Mouse (Mus musculus) 416B (cell line): ENCODE results near the gene Cln3.

Source experiments
- DNase-seq: peaks from one replicate; pipeline ENCODE4 v3.0.0; 2011; ENCODE audit warnings: low read depth

The Cln3 gene

DNA sequence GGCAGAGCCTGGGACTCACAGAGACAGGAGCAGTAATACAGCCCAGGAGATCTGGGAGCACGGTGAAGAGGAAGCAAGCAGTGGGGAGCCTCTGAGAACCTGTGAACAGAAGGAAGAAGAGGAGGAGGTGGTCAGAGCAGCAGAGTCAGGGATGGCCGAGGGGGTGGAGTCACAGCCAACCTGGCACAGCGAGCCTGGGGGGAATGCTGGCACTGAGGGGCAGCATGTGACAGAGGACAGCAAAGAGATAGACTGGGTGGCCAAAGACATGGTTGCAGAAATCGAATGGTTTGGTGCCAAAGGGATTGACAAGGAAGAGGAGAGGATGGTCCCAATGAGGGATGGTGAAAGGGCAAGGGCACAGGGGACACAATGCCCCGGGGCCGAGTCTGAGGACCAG lies at the start of gene Cln3:
Gene Cln3, minus strand, starts transcription at position 101 of the 400 bp plus-strand sequence.
- DNase-seq, result no peak

GRCm38 (mm10) chr7:126635375-126635774 lies 49.8 kb upstream of the Cln3 start:
- peak; percentile 70 for DNase-seq

GRCm38 (mm10) chr7:126632478-126632877 lies 46.9 kb upstream of the Cln3 start:
- DNase-seq, result peak; percentile 66

GRCm38 (mm10) chr7:126630824-126631518 lies 45.4 kb upstream of the Cln3 start, which contains the start of gene Nupr1:
Nupr1 (minus strand) TSS chr7:126630861.
- no peak for DNase-seq

DNA sequence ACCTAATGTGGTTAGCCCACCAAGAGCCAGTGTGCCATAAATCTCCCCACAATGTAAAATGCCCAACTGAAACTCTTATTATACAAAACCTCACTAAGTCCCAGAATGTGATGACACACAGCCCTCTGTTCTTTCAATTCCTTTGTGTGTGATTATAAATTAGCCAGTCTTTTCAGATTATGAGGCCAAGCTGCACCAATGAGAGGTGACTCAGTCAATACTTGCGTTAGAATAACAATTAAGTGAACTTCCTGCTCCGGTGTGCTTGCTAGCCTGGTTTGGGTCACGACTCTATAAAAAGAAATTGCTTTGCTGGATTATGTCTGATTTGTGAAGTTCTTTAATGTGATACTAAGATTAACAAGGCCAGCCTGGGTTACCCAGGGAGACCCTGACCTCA lies 44.3 kb upstream of the Cln3 start:
- peak; percentile 22 for DNase-seq

DNA sequence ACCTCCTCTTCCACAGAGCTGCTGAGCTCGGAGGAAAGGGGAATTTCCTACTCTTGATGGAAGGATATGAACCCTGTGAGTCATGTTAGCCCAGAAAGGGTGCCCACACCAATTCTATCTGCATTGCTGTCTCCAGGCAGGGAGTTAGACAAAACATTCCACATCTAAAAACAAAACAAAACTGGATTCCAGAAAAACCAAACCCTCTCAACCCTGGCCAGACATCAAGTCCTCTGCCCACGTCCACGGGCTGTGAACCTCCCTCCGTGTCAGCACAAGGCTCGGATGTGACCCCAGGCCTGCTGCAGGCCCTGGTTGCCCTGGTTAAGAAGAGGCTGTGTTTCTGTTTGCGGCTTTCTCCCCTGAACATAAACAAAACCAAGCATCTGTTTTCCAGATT lies 42.5 kb upstream of the Cln3 start:
- no peak for DNase-seq

GRCm38 (mm10) chr7:126625807-126626600 lies 40.4 kb upstream of the Cln3 start:
- no peak for DNase-seq

DNA sequence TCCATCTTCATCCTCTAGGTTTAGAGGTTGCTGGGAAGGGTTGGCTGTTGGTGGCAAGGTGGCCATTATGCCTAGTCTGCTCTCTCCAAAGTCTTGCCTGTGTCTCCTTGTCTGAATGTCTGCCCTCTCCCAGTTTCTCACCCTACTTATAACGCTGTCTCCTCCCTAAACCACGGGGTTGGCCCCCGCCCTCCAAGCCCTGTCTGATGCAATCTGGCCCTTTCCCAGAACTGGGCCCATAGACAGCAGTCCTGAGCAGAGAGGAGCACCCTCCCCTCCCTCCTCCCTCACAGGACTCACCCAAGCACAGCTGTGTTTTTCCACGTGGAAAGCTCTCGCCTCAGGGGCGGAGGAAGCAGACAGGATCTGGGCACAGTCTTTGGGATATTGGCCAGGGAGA lies 39.8 kb upstream of the Cln3 start:
- DNase-seq, result no peak

GRCm38 (mm10) chr7:126624774-126625173 lies 39.2 kb upstream of the Cln3 start:
- no peak for DNase-seq

- DNase-seq, result no peak
Measured at GRCm38 (mm10) chr7:126623381-126623780, 37.8 kb upstream of the Cln3 start.

GRCm38 (mm10) chr7:126621452-126622359 lies 36.1 kb upstream of the Cln3 start:
- no peak for DNase-seq

- DNase-seq, result no peak
Measured at GRCm38 (mm10) chr7:126619559-126620275, 34.1 kb upstream of the Cln3 start.

DNA sequence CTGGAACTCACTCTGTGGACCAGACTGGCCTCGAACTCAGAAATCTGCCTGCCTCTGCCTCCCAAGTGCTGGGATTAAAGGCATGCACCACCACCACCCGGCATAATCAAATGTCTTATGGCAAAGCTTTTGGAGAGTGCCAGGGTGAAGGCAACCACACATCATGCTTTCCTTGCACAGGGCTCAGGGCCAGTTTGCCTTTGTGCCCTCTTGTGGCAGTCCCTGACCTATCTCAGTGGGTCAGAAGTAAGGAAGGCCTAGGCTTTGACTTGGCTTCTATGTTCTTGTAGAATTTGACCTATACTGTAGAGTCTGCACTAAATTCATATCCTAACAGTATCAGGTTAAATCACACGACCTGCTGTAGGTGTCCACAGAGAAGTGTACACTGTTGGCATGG lies 31.1 kb upstream of the Cln3 start:
- DNase-seq, result peak; percentile 50

DNA sequence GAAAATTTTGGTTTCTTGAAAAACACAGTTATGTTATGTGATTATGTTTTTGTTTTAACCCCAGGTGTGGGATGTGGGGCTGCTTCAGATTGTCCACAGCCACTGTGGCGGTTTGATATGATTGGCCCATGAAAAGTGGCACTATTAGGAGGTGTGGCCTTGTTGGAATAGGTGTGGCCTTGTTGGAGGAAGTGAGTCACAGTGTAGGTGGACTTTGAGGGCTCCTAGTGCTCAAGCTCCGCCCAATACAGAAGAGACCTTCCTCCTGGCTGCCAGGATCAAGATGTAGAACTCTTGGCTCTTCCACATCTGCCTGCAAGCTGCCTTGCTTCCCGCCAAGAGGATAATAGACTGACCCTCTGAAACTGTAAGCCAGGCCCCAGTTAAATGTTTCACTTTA lies 27.1 kb upstream of the Cln3 start:
- DNase-seq, result peak; percentile 24

GRCm38 (mm10) chr7:126607796-126608195 lies 22.2 kb upstream of the Cln3 start:
- no peak for DNase-seq

DNA sequence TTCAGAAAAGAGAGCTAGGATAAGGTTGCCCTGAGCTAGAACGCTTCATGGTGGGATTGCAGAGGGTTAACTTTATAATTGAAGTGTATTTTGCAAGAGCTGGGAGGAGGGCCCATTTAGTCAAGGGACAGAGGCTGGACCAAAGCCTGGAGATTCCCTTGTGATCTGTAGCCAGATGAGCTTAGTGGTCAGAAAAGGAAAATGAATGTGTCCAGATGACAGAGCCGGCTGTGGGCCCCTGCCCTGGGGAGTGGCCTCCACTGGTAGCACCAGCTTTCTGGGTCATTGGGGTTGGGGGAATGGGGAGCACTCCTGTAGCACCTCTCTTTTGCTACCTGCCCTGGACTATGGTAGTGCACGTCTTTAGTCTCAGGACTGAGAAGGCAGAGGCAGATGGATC lies 21.4 kb upstream of the Cln3 start:
- DNase-seq, result no peak

GRCm38 (mm10) chr7:126606611-126607010 lies 21.0 kb upstream of the Cln3 start:
- peak; percentile 73 for DNase-seq

GRCm38 (mm10) chr7:126602650-126603049 lies 17.0 kb upstream of the Cln3 start:
- DNase-seq, result no peak

- DNase-seq, result no peak
Measured at GRCm38 (mm10) chr7:126601896-126602295, 16.3 kb upstream of the Cln3 start.

DNA sequence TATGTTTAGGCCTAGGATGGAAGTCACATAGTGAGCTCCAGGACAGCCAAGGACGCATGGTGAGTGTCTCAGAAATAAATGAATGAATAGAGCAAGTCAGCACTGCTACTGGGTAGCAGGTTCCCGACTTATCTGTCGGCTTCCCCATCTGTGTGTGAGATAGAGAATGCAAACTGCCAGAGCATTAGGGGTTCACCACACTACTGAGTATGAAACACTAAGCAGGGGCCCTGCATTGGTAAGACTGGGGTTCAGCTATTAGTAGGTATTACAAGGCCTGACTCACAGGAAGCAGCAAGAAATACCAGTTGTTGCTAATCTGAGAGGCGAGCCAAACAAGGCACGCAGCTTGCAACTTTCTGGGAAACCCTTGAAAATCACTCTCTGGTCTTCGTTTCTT lies 13.3 kb upstream of the Cln3 start:
- peak; percentile 72 for DNase-seq

DNA sequence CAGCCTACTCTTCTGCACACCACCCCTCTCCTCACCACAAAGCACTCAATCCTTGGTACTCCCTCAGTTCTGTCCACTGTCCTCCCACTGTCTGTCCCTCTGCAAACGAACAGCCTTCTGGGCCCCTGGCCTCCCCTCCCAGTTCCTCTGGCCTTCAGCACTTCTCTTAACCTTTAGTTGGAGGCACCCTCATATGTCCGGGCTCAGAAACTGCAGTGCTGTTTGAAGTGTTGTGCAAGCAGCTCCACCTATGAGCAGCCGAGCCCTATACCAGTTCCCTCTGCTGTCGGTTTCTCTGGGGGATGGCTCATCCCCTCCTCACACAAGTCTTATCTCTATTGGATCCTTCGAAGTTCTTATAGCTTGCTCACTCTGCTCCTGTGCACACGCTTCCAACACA lies 10.8 kb upstream of the Cln3 start:
- peak; percentile 62 for DNase-seq

GRCm38 (mm10) chr7:126595890-126596289 lies 10.3 kb upstream of the Cln3 start:
- DNase-seq, result no peak
